Mouse (Mus musculus): ENCODE data around the gene Olfr610.
"Not testable (repeated sequence)": the region's sequence is repeated elsewhere in the genome, so short reads cannot be mapped to it uniquely, and the experiment has no call there.

Olfr610 gene

DNA sequence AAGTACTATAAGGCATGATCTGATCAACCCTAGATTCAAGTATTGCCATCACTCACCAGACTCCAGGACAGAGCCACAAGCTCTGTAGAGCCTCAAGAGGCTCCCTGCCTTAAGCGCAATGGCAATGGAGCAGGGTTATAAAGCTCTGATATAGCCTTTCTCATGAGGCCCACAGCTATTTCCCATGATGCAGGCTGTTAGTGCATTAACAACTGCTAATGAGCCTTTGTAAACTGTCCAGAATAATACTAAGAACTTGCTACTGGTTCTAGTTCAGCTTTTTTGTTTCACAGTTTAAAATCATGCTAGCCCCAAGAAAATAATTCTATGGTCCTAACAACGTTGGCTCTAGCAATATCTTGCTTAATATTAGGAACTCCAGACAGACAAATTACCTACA is at the start of gene Olfr610:
TSS of gene Olfr610 (minus strand) at position 101 of the 400 bp plus-strand sequence.
- DNase-seq = no peak

DNA sequence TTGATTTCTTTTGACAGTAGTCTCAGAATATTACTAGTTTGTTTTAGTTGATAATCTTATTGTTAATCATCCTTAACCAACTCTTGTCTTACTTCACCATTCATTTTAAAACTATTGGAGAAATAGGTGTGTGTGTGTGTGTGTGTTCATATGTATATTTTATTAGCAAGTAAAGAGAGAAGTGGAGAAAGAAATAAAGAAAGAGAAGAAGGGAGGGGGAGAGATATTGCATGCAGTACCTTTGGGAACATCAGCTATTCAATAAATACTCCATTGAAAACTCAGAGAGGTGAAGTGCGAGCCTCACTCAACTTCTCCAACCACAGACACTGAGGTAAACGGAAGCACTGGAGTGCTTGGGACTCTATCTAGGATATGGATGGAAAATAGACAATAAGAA is 43.9 kb upstream of the Olfr610 start, which contains the start of gene Olfr615:
TSS of gene Olfr615 (plus strand) at position 301 of the 400 bp plus-strand sequence.
- DNase-seq = no peak

DNA sequence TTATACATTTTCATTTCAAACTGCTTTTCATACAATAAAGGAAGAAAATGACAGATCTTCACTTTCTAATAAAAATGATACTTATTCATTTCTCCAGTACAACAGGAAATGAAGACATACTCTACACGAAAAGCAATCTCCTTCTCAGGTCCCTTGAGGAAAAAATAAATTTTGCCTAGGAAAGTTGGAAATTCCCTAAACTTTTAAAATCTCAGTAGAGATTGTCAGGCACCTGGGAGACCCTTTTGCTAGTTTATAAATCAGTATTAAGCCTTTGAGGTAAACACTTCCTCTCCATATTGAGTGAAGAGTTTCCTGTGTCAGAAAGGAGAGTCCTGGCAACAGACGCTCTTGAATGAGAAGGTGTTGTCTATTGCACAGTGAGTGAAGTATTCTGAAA is 35.9 kb upstream of the Olfr610 start, which contains the start of gene Olfr613:
TSS of gene Olfr613 (plus strand) at position 301 of the 400 bp plus-strand sequence.
- DNase-seq = no peak

DNA sequence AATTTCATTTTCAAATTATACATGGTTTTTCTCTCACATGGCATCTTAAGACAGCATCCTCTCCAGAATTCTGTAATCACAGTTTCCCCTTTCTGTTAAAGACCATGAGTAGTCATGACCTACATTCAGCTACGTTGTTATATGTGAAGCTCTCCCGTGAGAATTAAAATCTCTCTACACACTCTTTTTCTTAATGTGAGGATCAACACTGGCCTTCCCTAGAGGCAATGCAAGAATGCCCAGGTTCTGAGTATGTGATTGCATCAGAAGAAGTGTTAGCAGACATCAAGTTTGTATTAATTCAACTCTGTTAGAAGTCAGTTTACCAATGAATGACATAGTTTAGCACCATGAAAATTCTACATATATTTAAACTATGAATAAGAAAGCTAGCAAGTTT is 30.7 kb upstream of the Olfr610 start, which contains the start of gene Olfr612:
TSS of gene Olfr612 (minus strand) at position 101 of the 400 bp plus-strand sequence.
- DNase-seq = not testable (repeated sequence)

DNA sequence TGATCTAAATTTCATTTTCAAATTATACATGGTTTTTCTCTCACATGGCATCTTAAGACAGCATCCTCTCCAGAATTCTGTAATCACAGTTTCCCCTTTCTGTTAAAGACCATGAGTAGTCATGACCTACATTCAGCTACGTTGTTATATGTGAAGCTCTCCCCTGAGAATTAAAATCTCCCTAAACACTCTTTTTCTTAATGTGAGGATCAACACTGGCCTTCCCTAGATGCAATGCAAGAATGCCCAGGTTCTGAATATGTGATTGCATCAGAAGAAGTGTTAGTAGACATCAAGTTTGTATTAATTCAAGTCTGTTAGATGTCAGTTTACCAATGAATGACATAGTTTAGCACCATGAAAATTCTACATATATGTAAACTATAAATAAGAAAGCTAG is 8.8 kb upstream of the Olfr610 start, which contains the start of gene Olfr611:
TSS of gene Olfr611 (minus strand) at position 101 of the 400 bp plus-strand sequence.
- not testable (repeated sequence) for DNase-seq

DNA sequence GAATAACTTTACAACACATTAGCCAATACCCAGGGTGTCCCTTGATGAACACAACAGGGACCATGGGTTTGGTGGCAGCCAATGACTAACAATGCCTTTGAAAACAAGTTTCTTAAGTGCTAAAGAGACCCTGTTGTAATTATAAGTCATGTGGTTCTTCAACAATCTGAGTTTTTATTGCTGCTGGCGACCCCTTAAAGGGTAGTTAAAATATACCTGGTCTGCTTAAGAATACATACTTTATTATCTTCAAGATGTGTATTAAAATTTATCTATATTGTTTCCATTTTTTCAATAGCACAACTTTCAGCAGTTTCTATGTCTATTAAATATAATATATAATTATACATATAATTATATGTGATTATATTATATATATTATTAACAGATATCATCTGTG is 14.0 kb downstream of the Olfr610 start, which contains the start of gene Olfr609:
TSS of gene Olfr609 (minus strand) at position 101 of the 400 bp plus-strand sequence.
- DNase-seq = no peak

DNA sequence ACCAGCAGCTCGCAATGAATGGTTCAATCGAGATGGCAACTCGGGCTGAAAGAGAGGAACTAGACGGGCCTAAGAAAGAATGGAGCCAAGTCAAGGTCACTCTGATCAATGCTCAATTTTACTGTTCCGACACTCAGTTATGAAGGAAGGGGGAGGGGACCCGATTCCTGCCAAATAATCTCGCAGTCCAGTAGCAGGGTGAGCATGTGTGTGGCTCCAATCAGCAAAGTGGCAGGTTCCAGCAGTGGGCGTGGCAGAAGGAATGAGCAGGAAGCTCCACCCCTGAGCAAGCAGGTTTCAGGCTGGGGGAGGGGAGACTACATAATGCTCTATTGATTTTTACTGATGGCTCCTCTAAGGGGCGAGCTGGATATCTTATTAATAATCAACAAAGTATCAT is 34.8 kb downstream of the Olfr610 start:
- not testable (repeated sequence) for DNase-seq

DNA sequence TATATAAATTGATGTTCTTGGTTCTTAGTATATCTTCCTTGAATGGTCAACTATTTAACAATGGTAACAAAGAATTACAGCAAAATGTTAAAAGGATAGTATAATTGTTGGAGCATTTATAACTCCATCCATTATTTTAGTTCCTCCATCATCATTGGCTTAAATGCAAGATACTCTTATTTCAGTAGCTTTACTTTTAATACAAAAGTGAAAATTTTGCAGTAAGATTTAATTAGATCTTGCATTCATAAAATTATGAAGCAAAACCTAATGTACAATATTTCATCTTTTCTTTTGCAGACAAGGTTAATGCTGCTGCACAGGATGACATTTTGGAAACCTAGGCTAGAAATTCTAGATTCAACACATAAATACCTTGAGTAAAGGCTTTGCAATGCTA is 42.3 kb downstream of the Olfr610 start, which contains the start of gene Olfr608:
TSS of gene Olfr608 (plus strand) at position 301 of the 400 bp plus-strand sequence.
- DNase-seq = no peak

DNA sequence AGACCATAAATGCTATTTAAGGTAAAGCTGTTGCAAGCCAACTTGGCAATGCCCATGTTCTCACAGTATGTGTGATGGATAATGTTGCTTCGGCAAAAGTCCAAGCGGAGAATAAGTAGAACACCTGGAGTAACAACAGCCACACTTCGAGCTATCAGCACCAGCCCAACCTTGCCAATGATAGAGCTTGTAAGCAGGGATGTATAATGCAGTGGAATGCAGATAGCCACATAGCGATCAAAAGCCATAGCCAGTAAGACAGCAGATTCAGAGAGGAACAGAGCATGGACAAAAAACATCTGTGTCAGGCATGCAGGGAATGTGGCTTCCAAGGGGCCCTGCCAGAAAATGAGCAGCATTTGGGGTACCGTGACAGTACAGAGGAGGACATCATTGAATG is 51.3 kb downstream of the Olfr610 start:
- DNase-seq = no peak

Measured in thymus, adult 18-20 months (tissue).